Mouse (Mus musculus) liver, embryonic 14.5 days (tissue): ENCODE measurements around the gene Cpne4.

ENCODE experiments used
- CTCF ChIP-seq: IDR thresholded peaks from 2 replicates; pipeline ENCODE4 v1.5.1; 2016; ENCODE audit warnings: antibody characterized with exemption, low read depth, control low read depth
- EP300 ChIP-seq: IDR thresholded peaks from 2 replicates; pipeline ENCODE4 v1.6.1; 2016; ENCODE audit warnings: antibody characterized with exemption, low read depth

- TF ChIP-seq CTCF (no peak), EP300 (no peak)
Measured at GRCm38 (mm10) chr9:104777780-104778179, 230.7 kb downstream of the Cpne4 start.
